Mouse (Mus musculus) CD4-positive, CD25-positive, alpha-beta regulatory T cell, adult 4 months (primary cell): ENCODE measurements around the gene Lactbl1. TPM values are rescaled to one million over a fixed set of nuclear protein-coding genes. Genes with fewer than 3 reads are reported as not detected.

Experiments used
- ATAC-seq: one replicate; pipeline ENCODE4 v1.8.0; 2017
- polyA plus RNA-seq, 2 experiments: library from polyadenylated mRNA; unstranded; fragments of 100-300 nt; shearing (Covaris generic); gene quantifications; one replicate each; pipeline ENCODE4 v1.2.1; 2017

Gene Lactbl1
- polyA plus RNA-seq, 2 experiments from 2014 or later: 0.17 TPM; not detected in 1

GRCm38 (mm10) chr4:136685431-136685869 lies 63.0 kb downstream of the Lactbl1 start:
- no peak for ATAC-seq

GRCm38 (mm10) chr4:136688113-136688512 lies 65.7 kb downstream of the Lactbl1 start:
- ATAC-seq: no peak

Other genes with a start within 250 kb of the Lactbl1 start
- not detected for gene Htr1d, start 199.1 kb upstream of the Lactbl1 start, polyA plus RNA-seq
- not detected for gene 6030445D17Rik, start 160.4 kb upstream of the Lactbl1 start, polyA plus RNA-seq
- gene Luzp1, start 152.9 kb upstream of the Lactbl1 start, polyA plus RNA-seq: 1 to 10 TPM; 5.8 to 7.2 TPM
- 10 to 100 TPM; 21.0 to 25.9 TPM for gene Kdm1a, start 19.9 kb upstream of the Lactbl1 start, polyA plus RNA-seq
- gene Tex46, start 12.2 kb upstream of the Lactbl1 start, polyA plus RNA-seq: not detected
- not detected for gene Ephb2, start 213.4 kb downstream of the Lactbl1 start, polyA plus RNA-seq